Mouse (Mus musculus): ENCODE results near the gene Tas1r3.

GRCm38 (mm10) chr4:155907003-155907402 lies 43.8 kb upstream of the Tas1r3 start:
- TF ChIP-seq POLR2A (IDR thresholded peaks at IDR 0.05; ENCODE audit: insufficient read depth, low read depth, low read length) (no peak), CTCF (IDR thresholded peaks at IDR 0.05) (no peak)
